ENCODE assay signal across 7 mouse cellular contexts in the genomic region with DNA sequence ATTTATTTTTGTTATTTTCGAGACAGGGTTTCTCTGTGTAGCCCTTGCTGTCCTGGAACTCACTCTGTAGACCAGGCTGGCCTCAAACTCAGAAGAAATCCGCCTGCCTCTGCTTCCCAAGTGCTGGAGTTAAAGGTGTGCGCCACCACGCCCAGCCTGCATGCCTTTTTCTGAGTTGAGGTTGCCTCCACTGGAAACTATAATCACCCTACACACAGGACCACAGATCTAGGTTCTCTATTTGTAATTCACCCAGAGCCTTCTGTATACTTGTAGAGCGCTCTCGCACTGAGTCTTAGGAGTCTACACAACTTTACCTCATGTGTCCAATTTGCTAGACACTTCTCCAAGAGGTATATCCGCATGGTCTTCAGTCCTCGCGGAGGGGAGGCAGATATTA. TPM values are rescaled to one million over a fixed set of nuclear protein-coding genes. Genes with fewer than 3 reads are reported as not detected.
DNase-seq lines count a peak whose midpoint lies in the region; ATAC-seq and TF ChIP-seq lines count a peak whose summit lies in the region.

No protein-coding gene starts in this region.

- H3K4me1 ChIP-seq in thymus, adult 2 months (replicated peaks; ENCODE audit: control insufficient read depth, insufficient read depth, low read length): peaks cover 6% of the 10 kb centered on the region
- peaks cover 21% of the 10 kb centered on the region for H3K4me1 ChIP-seq in forebrain, embryonic 15.5 days
- H3K4me1 ChIP-seq in liver, embryonic 15.5 days (replicated peaks): peaks cover 39% of the 10 kb centered on the region

- H3K27ac ChIP-seq in thymus, adult 2 months (ENCODE audit: control insufficient read depth, insufficient read depth, low read length): no peak overlapping the region
- H3K27ac ChIP-seq in forebrain, embryonic 15.5 days (replicated peaks): peak overlapping the region; percentile 58
- peak overlapping the region; percentile 82 for H3K27ac ChIP-seq in liver, embryonic 15.5 days (replicated peaks)

- peaks cover 20% of the 10 kb centered on the region for H3K36me3 ChIP-seq in thymus, adult 2 months (ENCODE audit: control insufficient read depth, insufficient read depth, low read length)
- peaks cover 25% of the 10 kb centered on the region for H3K36me3 ChIP-seq in forebrain, embryonic 15.5 days
- H3K36me3 ChIP-seq in liver, embryonic 15.5 days (replicated peaks): peaks cover 35% of the 10 kb centered on the region

- no peaks in the 10 kb centered on the region for H3K9me3 ChIP-seq in forebrain, embryonic 15.5 days
- H3K9me3 ChIP-seq in liver, embryonic 15.5 days (replicated peaks): no peaks in the 10 kb centered on the region

- peak overlapping the region; percentile 74 for H3K4me3 ChIP-seq in thymus, adult 2 months (ENCODE audit: control insufficient read depth, insufficient read depth, low read length)
- H3K4me3 ChIP-seq in forebrain, embryonic 15.5 days: peak overlapping the region; percentile 63
- H3K4me3 ChIP-seq in liver, embryonic 15.5 days (replicated peaks): peak overlapping the region; percentile 83

- peak overlapping the region; percentile 57 for H3K4me2 ChIP-seq in forebrain, embryonic 15.5 days (replicated peaks)
- H3K4me2 ChIP-seq in liver, embryonic 15.5 days: peak overlapping the region; percentile 91

- ATAC-seq in forebrain, embryonic 15.5 days (replicated peaks): peak; percentile 9; the same call in 1 of the 2 replicates
- ATAC-seq in liver, embryonic 15.5 days (ENCODE audit: insufficient read depth): peak; percentile 5
- ATAC-seq in cerebellum, adult (ENCODE audit: insufficient number of reproducible peaks, low FRiP score, low TSS enrichment): no peak

- DNase-seq in thymus, adult 2 months: no peak
- DNase-seq in thymus, adult 18-20 months: no peak
- DNase-seq in layer of hippocampus, adult 18-20 months (ENCODE audit: low spot score in 2 of 2): no peak
- no peak for DNase-seq in embryo, embryonic 10 days (ENCODE audit: low spot score)

- H3K27me3 ChIP-seq in thymus, adult 2 months (ENCODE audit: control insufficient read depth, insufficient read depth, low read length): no peaks in the 10 kb centered on the region
- no peaks in the 10 kb centered on the region for H3K27me3 ChIP-seq in forebrain, embryonic 15.5 days
- H3K27me3 ChIP-seq in liver, embryonic 15.5 days: peaks cover 18% of the 10 kb centered on the region

- no peak for TF ChIP-seq POLR2A in thymus, adult 2 months (IDR thresholded peaks at IDR 0.05; ENCODE audit: control insufficient read depth, extremely low read depth, insufficient read depth, low read length, poor library complexity)

- no peak for TF ChIP-seq CTCF in thymus, adult 2 months (IDR thresholded peaks at IDR 0.05; ENCODE audit: borderline replicate concordance, control insufficient read depth, extremely low read depth, insufficient read depth, low read length, poor library complexity)

- 25% methylated on average over 9 of the region's 9 CpGs for WGBS in thymus, adult 2 months
- 36% methylated on average over 9 of the region's 9 CpGs for WGBS in forebrain, embryonic 15.5 days
- 14% methylated on average over 9 of the region's 9 CpGs for WGBS in liver, embryonic 15.5 days (ENCODE audit: insufficient replicate concordance)

- peak overlapping the region; percentile 73 for H3K9ac ChIP-seq in forebrain, embryonic 15.5 days (replicated peaks)
- peak overlapping the region; percentile 77 for H3K9ac ChIP-seq in liver, embryonic 15.5 days

RNA-seq across cellular contexts. Expression of a gene that starts 0.7 kb away (rescaled TPM):
- 46.5 and 52.2 TPM in 2 replicates for polyA plus RNA-seq in thymus, adult 2 months (2012; rRNA removed)
- polyA plus RNA-seq in forebrain, embryonic 15.5 days (2015; fragmentation: Nextera tagmentation; extraction: Ambion mirVana): 79.6 and 85.8 TPM in 2 replicates
- 26.0 and 27.1 TPM in 2 replicates for polyA plus RNA-seq in liver, embryonic 15.5 days (2015; fragmentation: Nextera tagmentation; extraction: Ambion mirVana)
- 10 to 100 TPM; 40.7 to 44.1 TPM for total RNA-seq in layer of hippocampus, adult 18-20 months (2021)

RNA-seq across cellular contexts. Expression of a gene that starts 12.0 kb away (rescaled TPM):
- 78.0 and 79.8 TPM in 2 replicates for polyA plus RNA-seq in thymus, adult 2 months (2012; rRNA removed)
- 39.4 and 41.5 TPM in 2 replicates for polyA plus RNA-seq in forebrain, embryonic 15.5 days (2015; fragmentation: Nextera tagmentation; extraction: Ambion mirVana)
- 29.7 and 32.3 TPM in 2 replicates for polyA plus RNA-seq in liver, embryonic 15.5 days (2015; fragmentation: Nextera tagmentation; extraction: Ambion mirVana)
- total RNA-seq in layer of hippocampus, adult 18-20 months (2021): 10 to 100 TPM; 34.2 to 35.5 TPM

RNA-seq across cellular contexts. Expression of a gene that starts 21.2 kb away (rescaled TPM):
- polyA plus RNA-seq in thymus, adult 2 months (2012; rRNA removed): 6.7 and 12.8 TPM in 2 replicates
- polyA plus RNA-seq in forebrain, embryonic 15.5 days (2015; fragmentation: Nextera tagmentation; extraction: Ambion mirVana): 3.9 and 4.0 TPM in 2 replicates
- polyA plus RNA-seq in liver, embryonic 15.5 days (2015; fragmentation: Nextera tagmentation; extraction: Ambion mirVana): 14.0 and 15.0 TPM in 2 replicates
- 1 to 10 TPM; 5.1 to 5.9 TPM for total RNA-seq in layer of hippocampus, adult 18-20 months (2021)
